Mouse (Mus musculus): ENCODE data around the gene Hmox1.

GRCm38 (mm10) chr8:75063290-75063689 is 30.1 kb upstream of the Hmox1 start:
- no peak for TF ChIP-seq EP300 (IDR thresholded peaks at IDR 0.05; ENCODE audit: low read depth)
- TF ChIP-seq CTCF (IDR thresholded peaks at IDR 0.05; ENCODE audit: low read depth): no peak

All from liver, postnatal 0 days (tissue).